Mouse (Mus musculus): ENCODE data around the gene Lemd1. TPM values are rescaled to one million over a fixed set of nuclear protein-coding genes. Genes with fewer than 3 reads are reported as not detected.

Lemd1 gene
- polyA plus RNA-seq, 1 experiment = not detected

DNA sequence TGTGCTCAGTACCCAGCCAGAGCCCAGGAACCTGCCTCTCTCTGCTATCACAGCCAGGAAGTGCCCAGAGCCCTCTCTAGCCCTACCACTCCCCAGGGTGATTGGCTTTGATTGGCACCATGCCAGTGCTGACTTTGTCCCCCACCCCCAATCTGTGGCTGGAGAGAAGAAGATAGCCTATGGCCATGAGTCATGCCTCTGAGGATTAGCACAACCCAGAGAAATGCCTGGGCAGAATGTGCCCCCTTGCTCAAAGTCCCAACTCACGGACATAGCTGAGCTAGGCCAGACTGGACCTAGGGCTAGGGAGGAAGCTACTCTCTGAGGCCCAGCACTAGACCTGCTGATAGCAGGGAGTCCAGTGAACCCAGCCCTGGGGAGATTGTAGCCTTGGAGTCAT lies 41.1 kb upstream of the Lemd1 start:
- Histone ChIP-seq H3K4me3 (replicated peaks; ENCODE audit: control insufficient read depth, low read depth, low read length) (no peak overlapping the region), H3K27ac (ENCODE audit: control insufficient read depth, insufficient read depth, low read depth, low read length, poor library complexity) (no peak overlapping the region), H3K4me1 (ENCODE audit: control insufficient read depth, insufficient read depth, low read length) (no peaks in the 10 kb centered on the region)
- 33% methylated on average over 1 of the region's 1 CpGs for WGBS
- no peak for TF ChIP-seq POLR2A (IDR thresholded peaks at IDR 0.05; ENCODE audit: borderline replicate concordance, control insufficient read depth, low read depth, low read length)

DNA sequence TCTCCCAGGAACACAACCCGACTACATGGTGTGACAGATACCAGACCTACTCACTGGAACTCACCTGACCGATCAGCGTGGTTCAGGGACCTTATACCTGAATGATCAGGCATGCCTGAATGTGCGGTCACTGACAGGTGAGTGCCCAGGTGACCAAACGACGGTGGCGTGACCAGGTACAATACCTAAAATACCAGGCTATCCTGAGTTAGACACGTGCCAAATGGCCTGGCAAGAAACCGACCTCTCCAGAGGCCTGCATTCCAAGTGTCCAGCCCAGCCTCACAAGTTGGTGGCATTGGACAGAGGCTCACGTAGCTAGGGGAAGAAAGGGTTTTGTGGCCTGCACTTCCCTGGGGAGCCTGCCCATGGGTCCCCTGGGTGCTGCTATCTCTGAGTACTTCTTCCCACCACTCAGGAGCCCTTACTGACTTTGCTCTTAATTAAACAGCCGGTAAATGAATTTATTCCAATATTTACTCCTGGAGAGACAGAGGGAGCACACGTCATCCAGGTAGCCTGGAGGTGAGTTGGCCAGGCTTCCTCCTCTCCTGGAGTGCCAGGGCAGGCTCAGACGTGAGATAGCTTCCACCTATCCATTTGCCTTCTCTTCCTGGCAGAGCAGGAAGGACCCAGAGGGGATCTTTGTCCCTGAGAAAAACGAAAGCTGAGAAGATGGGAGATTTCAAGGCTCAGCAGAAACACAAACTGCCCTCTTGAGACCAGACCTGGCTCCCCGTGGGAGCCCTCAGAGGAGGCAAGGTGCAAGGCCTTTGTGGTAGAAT lies 40.2 kb upstream of the Lemd1 start:
- TF ChIP-seq CTCF (IDR thresholded peaks at IDR 0.05; ENCODE audit: control insufficient read depth, insufficient read depth, low read length) (no peak), POLR2A (IDR thresholded peaks at IDR 0.05; ENCODE audit: borderline replicate concordance, control insufficient read depth, low read depth, low read length) (no peak)
- Histone ChIP-seq H3K4me3 (replicated peaks; ENCODE audit: control insufficient read depth, low read depth, low read length) (no peak overlapping the region), H3K4me1 (ENCODE audit: control insufficient read depth, insufficient read depth, low read length) (no peaks in the 10 kb centered on the region), H3K27ac (ENCODE audit: control insufficient read depth, insufficient read depth, low read depth, low read length, poor library complexity) (no peak overlapping the region)
- 74% methylated on average over 15 of the region's 15 CpGs for WGBS

GRCm38 (mm10) chr1:132151908-132152307 lies 39.3 kb upstream of the Lemd1 start:
- WGBS = 65% methylated on average over 2 of the region's 2 CpGs
- Histone ChIP-seq H3K4me3 (replicated peaks; ENCODE audit: control insufficient read depth, low read depth, low read length) (no peak overlapping the region), H3K4me1 (ENCODE audit: control insufficient read depth, insufficient read depth, low read length) (no peaks in the 10 kb centered on the region), H3K27ac (ENCODE audit: control insufficient read depth, insufficient read depth, low read depth, low read length, poor library complexity) (no peak overlapping the region)
- no peak for TF ChIP-seq POLR2A (IDR thresholded peaks at IDR 0.05; ENCODE audit: borderline replicate concordance, control insufficient read depth, low read depth, low read length)
- no peak for TF ChIP-seq CTCF (IDR thresholded peaks at IDR 0.05; ENCODE audit: control insufficient read depth, insufficient read depth, low read length)

DNA sequence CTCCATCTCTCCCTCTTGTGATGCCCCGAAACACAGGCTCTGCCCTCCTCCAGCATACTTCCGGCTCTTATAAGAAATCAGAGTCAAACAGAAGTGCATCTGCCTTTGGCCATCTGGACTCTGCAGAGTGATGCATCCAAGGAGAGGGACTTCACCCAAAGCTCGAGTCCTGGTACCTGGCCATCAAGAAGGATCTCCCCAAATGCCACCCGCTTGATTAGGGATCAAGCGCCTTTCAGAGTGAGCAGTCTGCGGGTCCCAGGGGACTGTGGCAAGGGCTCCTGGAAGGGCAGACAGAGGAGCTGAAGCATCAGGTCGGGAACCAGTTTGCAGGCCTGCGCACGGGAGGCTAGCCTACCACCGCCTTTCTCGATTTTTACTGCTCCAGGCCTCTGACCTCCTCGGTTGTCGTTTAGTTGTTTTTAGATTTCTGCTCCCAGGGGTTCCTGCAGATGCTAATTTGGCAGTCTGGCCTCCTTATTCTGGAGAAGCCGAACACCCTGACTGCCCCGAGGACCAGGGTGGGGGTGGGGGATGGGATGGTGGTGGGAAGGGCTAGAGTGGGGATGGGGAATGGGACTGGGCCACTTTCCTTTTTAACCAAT lies 38.0 kb upstream of the Lemd1 start:
- Histone ChIP-seq H3K27ac (ENCODE audit: control insufficient read depth, insufficient read depth, low read depth, low read length, poor library complexity) (no peak overlapping the region), H3K4me1 (ENCODE audit: control insufficient read depth, insufficient read depth, low read length) (no peaks in the 10 kb centered on the region), H3K4me3 (replicated peaks; ENCODE audit: control insufficient read depth, low read depth, low read length) (no peak overlapping the region)
- TF ChIP-seq CTCF (IDR thresholded peaks at IDR 0.05; ENCODE audit: control insufficient read depth, insufficient read depth, low read length) (no peak), POLR2A (IDR thresholded peaks at IDR 0.05; ENCODE audit: borderline replicate concordance, control insufficient read depth, low read depth, low read length) (no peak)
- 84% methylated on average over 15 of the region's 15 CpGs for WGBS

- H3K27ac ChIP-seq (ENCODE audit: control insufficient read depth, insufficient read depth, low read depth, low read length, poor library complexity) = no peak overlapping the region
- no peak for TF ChIP-seq POLR2A (IDR thresholded peaks at IDR 0.05; ENCODE audit: borderline replicate concordance, control insufficient read depth, low read depth, low read length)
- no peak for TF ChIP-seq CTCF (IDR thresholded peaks at IDR 0.05; ENCODE audit: control insufficient read depth, insufficient read depth, low read length)
- no peaks in the 10 kb centered on the region for H3K4me1 ChIP-seq (ENCODE audit: control insufficient read depth, insufficient read depth, low read length)
- no peak overlapping the region for H3K4me3 ChIP-seq (replicated peaks; ENCODE audit: control insufficient read depth, low read depth, low read length)
- 83% methylated on average over 8 of the region's 8 CpGs for WGBS
These were observed 37.5 kb upstream of the Lemd1 start for GRCm38 (mm10) chr1:132153691-132154090.

- TF ChIP-seq CTCF (IDR thresholded peaks at IDR 0.05; ENCODE audit: control insufficient read depth, insufficient read depth, low read length) (peak; percentile 93), POLR2A (IDR thresholded peaks at IDR 0.05; ENCODE audit: borderline replicate concordance, control insufficient read depth, low read depth, low read length) (no peak)
- H3K4me1 ChIP-seq (ENCODE audit: control insufficient read depth, insufficient read depth, low read length) = no peaks in the 10 kb centered on the region
- 13% methylated on average over 6 of the region's 6 CpGs for WGBS
- H3K27ac ChIP-seq (ENCODE audit: control insufficient read depth, insufficient read depth, low read depth, low read length, poor library complexity) = no peak overlapping the region
- no peak overlapping the region for H3K4me3 ChIP-seq (replicated peaks; ENCODE audit: control insufficient read depth, low read depth, low read length)
These were observed 35.5 kb upstream of the Lemd1 start for GRCm38 (mm10) chr1:132155737-132156136.

- peak; percentile 93 for TF ChIP-seq CTCF (IDR thresholded peaks at IDR 0.05; ENCODE audit: control insufficient read depth, insufficient read depth, low read length)
- TF ChIP-seq POLR2A (IDR thresholded peaks at IDR 0.05; ENCODE audit: borderline replicate concordance, control insufficient read depth, low read depth, low read length) = no peak
- Histone ChIP-seq H3K4me1 (ENCODE audit: control insufficient read depth, insufficient read depth, low read length) (no peaks in the 10 kb centered on the region), H3K27ac (ENCODE audit: control insufficient read depth, insufficient read depth, low read depth, low read length, poor library complexity) (no peak overlapping the region), H3K4me3 (replicated peaks; ENCODE audit: control insufficient read depth, low read depth, low read length) (no peak overlapping the region)
- 24% methylated on average over 14 of the region's 14 CpGs for WGBS
These were observed 34.0 kb upstream of the Lemd1 start for GRCm38 (mm10) chr1:132157016-132157781.

- TF ChIP-seq POLR2A (IDR thresholded peaks at IDR 0.05; ENCODE audit: borderline replicate concordance, control insufficient read depth, low read depth, low read length) (no peak), CTCF (IDR thresholded peaks at IDR 0.05; ENCODE audit: control insufficient read depth, insufficient read depth, low read length) (no peak)
These were observed 33.4 kb upstream of the Lemd1 start for GRCm38 (mm10) chr1:132157808-132158207.

More at GRCm38 (mm10) chr1:132157808-132158207, 33.4 kb upstream of the Lemd1 start:
- no peak overlapping the region for H3K4me3 ChIP-seq (replicated peaks; ENCODE audit: control insufficient read depth, low read depth, low read length)
- no peaks in the 10 kb centered on the region for H3K4me1 ChIP-seq (ENCODE audit: control insufficient read depth, insufficient read depth, low read length)
- WGBS = 60% methylated on average over 7 of the region's 7 CpGs
- no peak overlapping the region for H3K27ac ChIP-seq (ENCODE audit: control insufficient read depth, insufficient read depth, low read depth, low read length, poor library complexity)
